In genomic region chr6:20028466-20028865, GRCm38 (mm10) we compare ENCODE assay signal across 26 mouse cellular contexts.
A peak's percentile ranks its signal among the peaks of the same experiment; 100 is the strongest.
DNase-seq lines count a peak whose midpoint lies in the region; ATAC-seq and TF ChIP-seq lines count a peak whose summit lies in the region.
"Had no signal": no experiment of that assay in that cellular context is flagged by ENCODE, and none has a peak within 500 bp of the region (broad histone marks: within the 10 kb centered on the region; RNA-seq: fewer than 3 reads in every experiment).

No protein-coding gene starts in this region.

- H3K4me3 ChIP-seq in liver, embryonic 12.5 days: no peak overlapping the region
- H3K4me3 ChIP-seq in intestine, postnatal 0 days (ENCODE audit: low read depth, low read length): no peak overlapping the region
- H3K4me3 ChIP-seq in liver, embryonic 15.5 days (replicated peaks): no peak overlapping the region
- H3K4me3 ChIP-seq in hindbrain, embryonic 11.5 days (ENCODE audit: low read depth, low read length): no peak overlapping the region
- H3K4me3 ChIP-seq: forebrain, embryonic 10.5 days; forebrain, embryonic 13.5 days; gastrocnemius, adult 2 months; hindbrain, embryonic 10.5 days had no signal

- H3K36me3 ChIP-seq in liver, embryonic 12.5 days: no peaks in the 10 kb centered on the region
- no peaks in the 10 kb centered on the region for H3K36me3 ChIP-seq in intestine, postnatal 0 days (ENCODE audit: control insufficient read depth, insufficient read depth)
- no peaks in the 10 kb centered on the region for H3K36me3 ChIP-seq in liver, embryonic 15.5 days (replicated peaks)
- H3K36me3 ChIP-seq in hindbrain, embryonic 11.5 days (ENCODE audit: control insufficient read depth, insufficient read depth, low read length): no peaks in the 10 kb centered on the region
- H3K36me3 ChIP-seq: forebrain, embryonic 10.5 days; G1E; hindbrain, embryonic 10.5 days had no signal

- peak; percentile 35; the same call in 1 of the 2 replicates for ATAC-seq in liver, embryonic 12.5 days
- ATAC-seq in intestine, postnatal 0 days: peak; percentile 81
- ATAC-seq in liver, embryonic 15.5 days (ENCODE audit: insufficient read depth): peak; percentile 57
- ATAC-seq in hindbrain, embryonic 11.5 days (ENCODE audit: low FRiP score): no peak
- ATAC-seq: forebrain, embryonic 13.5 days; forebrain, embryonic 16.5 days; Patski had no signal

- no peak overlapping the region for H3K9ac ChIP-seq in liver, embryonic 12.5 days
- H3K9ac ChIP-seq in intestine, postnatal 0 days (ENCODE audit: low read depth, low read length): no peak overlapping the region
- no peak overlapping the region for H3K9ac ChIP-seq in liver, embryonic 15.5 days
- H3K9ac ChIP-seq in hindbrain, embryonic 11.5 days (ENCODE audit: low read depth, low read length): no peak overlapping the region
- H3K9ac ChIP-seq: forebrain, embryonic 13.5 days; hindbrain, embryonic 14.5 days had no signal

- no peaks in the 10 kb centered on the region for H3K9me3 ChIP-seq in liver, embryonic 12.5 days (replicated peaks)
- H3K9me3 ChIP-seq in intestine, postnatal 0 days (ENCODE audit: control insufficient read depth): no peaks in the 10 kb centered on the region
- H3K9me3 ChIP-seq in liver, embryonic 15.5 days (replicated peaks): no peaks in the 10 kb centered on the region
- no peaks in the 10 kb centered on the region for H3K9me3 ChIP-seq in hindbrain, embryonic 11.5 days (ENCODE audit: control insufficient read depth, low read length)
- H3K9me3 ChIP-seq: forebrain, embryonic 10.5 days; forebrain, embryonic 13.5 days; G1E; hindbrain, embryonic 10.5 days had no signal

- H3K27me3 ChIP-seq in liver, embryonic 12.5 days (replicated peaks): no peaks in the 10 kb centered on the region
- no peaks in the 10 kb centered on the region for H3K27me3 ChIP-seq in intestine, postnatal 0 days (replicated peaks; ENCODE audit: control insufficient read depth, insufficient read depth, low read length)
- H3K27me3 ChIP-seq in liver, embryonic 15.5 days: no peaks in the 10 kb centered on the region
- H3K27me3 ChIP-seq in hindbrain, embryonic 11.5 days (ENCODE audit: control insufficient read depth, insufficient read depth, low read length): no peaks in the 10 kb centered on the region
- H3K27me3 ChIP-seq: CH12.LX; forebrain, embryonic 13.5 days; Patski had no signal

- no peak overlapping the region for H3K27ac ChIP-seq in liver, embryonic 12.5 days
- H3K27ac ChIP-seq in intestine, postnatal 0 days (ENCODE audit: low read depth, low read length): no peak overlapping the region
- no peak overlapping the region for H3K27ac ChIP-seq in liver, embryonic 15.5 days (replicated peaks)
- no peak overlapping the region for H3K27ac ChIP-seq in hindbrain, embryonic 11.5 days (ENCODE audit: low read depth, low read length)
- H3K27ac ChIP-seq: forebrain, embryonic 10.5 days; forebrain, embryonic 13.5 days; gastrocnemius, adult 2 months; hindbrain, embryonic 10.5 days; hindbrain, embryonic 14.5 days had no signal

- no peaks in the 10 kb centered on the region for H3K4me1 ChIP-seq in liver, embryonic 12.5 days
- H3K4me1 ChIP-seq in intestine, postnatal 0 days (replicated peaks; ENCODE audit: control insufficient read depth, insufficient read depth, low read length): no peaks in the 10 kb centered on the region
- no peaks in the 10 kb centered on the region for H3K4me1 ChIP-seq in liver, embryonic 15.5 days (replicated peaks)
- H3K4me1 ChIP-seq in hindbrain, embryonic 11.5 days (replicated peaks; ENCODE audit: control insufficient read depth, insufficient read depth, low read length): no peaks in the 10 kb centered on the region
- H3K4me1 ChIP-seq: forebrain, embryonic 10.5 days; forebrain, embryonic 13.5 days; hindbrain, embryonic 10.5 days had no signal

- no peak for TF ChIP-seq CTCF in intestine, postnatal 0 days (IDR thresholded peaks at IDR 0.05; ENCODE audit: low read depth)

- H3K4me2 ChIP-seq in liver, embryonic 12.5 days: no peak overlapping the region
- H3K4me2 ChIP-seq in intestine, postnatal 0 days (replicated peaks; ENCODE audit: low read depth): no peak overlapping the region
- no peak overlapping the region for H3K4me2 ChIP-seq in liver, embryonic 15.5 days
- H3K4me2 ChIP-seq in hindbrain, embryonic 11.5 days (replicated peaks; ENCODE audit: low read depth, low read length): no peak overlapping the region
- H3K4me2 ChIP-seq: forebrain, embryonic 13.5 days; heart, embryonic 11.5 days; hindbrain, embryonic 14.5 days had no signal

- DNase-seq in liver: no peak
- DNase-seq in kidney, postnatal 25 days: no peak
- no peak for DNase-seq in left cerebral cortex, adult 9 months (ENCODE audit: low spot score in 2 of 2)
- DNase-seq in hindbrain, embryonic 11.5 days (ENCODE audit: low spot score): no peak
- DNase-seq: adrenal gland, postnatal 10 days; adrenal gland, postnatal 36 days; B cell, adult 2 months; cerebellum, adult 18-20 months; cerebellum, adult 9-10 months; cerebellum, postnatal 14 days; gastrocnemius, adult 2 months; gastrocnemius, postnatal 14 days; heart, adult 11 months; heart, postnatal 36 days had no signal
